Mouse (Mus musculus): Measurements from ENCODE around the gene Gpc1. TPM values are rescaled to one million over a fixed set of nuclear protein-coding genes. Genes with fewer than 3 reads are reported as not detected.

The Gpc1 gene
- 57.2 and 65.4 TPM in 2 replicates for polyA plus RNA-seq (2015; fragmentation: Nextera tagmentation; extraction: Ambion mirVana)

GRCm38 (mm10) chr1:92831188-92832001, at the start of gene Gpc1:
Gene Gpc1, plus strand, starts transcription at chr1:92831645.
- no peaks in the 10 kb centered on the region for H3K9me3 ChIP-seq (ENCODE audit: control insufficient read depth, low read length)
- H3K4me2 ChIP-seq (ENCODE audit: low read length) = peak within 1 kb of the TSS; percentile 88
- peaks cover 30% of the 10 kb centered on the region for H3K4me1 ChIP-seq (ENCODE audit: control insufficient read depth, insufficient read depth, low read depth, low read length)
- peak; percentile 82 for ATAC-seq
- H3K27ac ChIP-seq (ENCODE audit: low read depth, low read length) = peak within 1 kb of the TSS; percentile 95
- peaks cover 5% of the 10 kb centered on the region; the same call in 1 of the 2 replicates for H3K27me3 ChIP-seq (replicated peaks; ENCODE audit: control insufficient read depth, insufficient read depth, low read length)
- peak within 1 kb of the TSS; percentile 92 for H3K4me3 ChIP-seq (ENCODE audit: low read length)
- 0% methylated on average over 55 of the region's 99 CpGs for WGBS
- 0 out of 2 replicates have a peak, but pooled peaks cover 5% of the 10 kb centered on the region for H3K36me3 ChIP-seq (ENCODE audit: control insufficient read depth, insufficient read depth, low read length)
- H3K9ac ChIP-seq (ENCODE audit: low read depth, low read length) = peak within 1 kb of the TSS; percentile 98

DNA sequence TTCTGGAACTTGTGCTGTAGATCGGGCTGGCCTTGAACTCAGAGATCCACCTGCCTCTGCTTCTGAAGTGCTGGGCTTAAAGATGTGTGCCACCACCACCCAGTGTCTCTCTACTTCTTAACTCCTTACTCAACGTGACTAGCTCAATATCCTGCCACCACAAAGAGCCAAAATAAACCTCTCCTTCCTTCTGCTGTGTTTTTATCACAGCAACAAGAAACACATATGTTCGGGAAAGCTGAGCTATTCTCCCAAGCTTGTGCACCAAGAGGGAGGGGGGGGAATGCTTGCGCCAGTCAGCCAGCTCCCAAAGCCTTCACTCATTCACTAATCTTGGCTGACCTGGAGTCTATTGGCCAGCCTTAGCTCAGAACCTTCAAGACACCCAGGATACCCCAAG, 49.6 kb upstream of the Gpc1 start:
- Histone ChIP-seq H3K27ac (ENCODE audit: low read depth, low read length) (no peak overlapping the region), H3K9ac (ENCODE audit: low read depth, low read length) (no peak overlapping the region), H3K36me3 (ENCODE audit: control insufficient read depth, insufficient read depth, low read length) (no peaks in the 10 kb centered on the region), H3K9me3 (ENCODE audit: control insufficient read depth, low read length) (no peaks in the 10 kb centered on the region), H3K4me2 (ENCODE audit: low read length) (no peak overlapping the region), H3K27me3 (replicated peaks; ENCODE audit: control insufficient read depth, insufficient read depth, low read length) (no peaks in the 10 kb centered on the region; the same call in 1 of the 2 replicates), H3K4me1 (ENCODE audit: control insufficient read depth, insufficient read depth, low read depth, low read length) (no peaks in the 10 kb centered on the region), H3K4me3 (ENCODE audit: low read length) (no peak overlapping the region)
- 83% methylated on average over 4 of the region's 4 CpGs for WGBS
- no peak for ATAC-seq

- no peak overlapping the region for H3K9ac ChIP-seq (ENCODE audit: low read depth, low read length)
- ATAC-seq = no peak
- no peak overlapping the region for H3K4me3 ChIP-seq (ENCODE audit: low read length)
- H3K4me2 ChIP-seq (ENCODE audit: low read length) = no peak overlapping the region
- no peak overlapping the region for H3K27ac ChIP-seq (ENCODE audit: low read depth, low read length)
- no peaks in the 10 kb centered on the region; the same call in 1 of the 2 replicates for H3K27me3 ChIP-seq (replicated peaks; ENCODE audit: control insufficient read depth, insufficient read depth, low read length)
- 53% methylated on average over 6 of the region's 6 CpGs for WGBS
- H3K36me3 ChIP-seq (ENCODE audit: control insufficient read depth, insufficient read depth, low read length) = no peaks in the 10 kb centered on the region
- H3K4me1 ChIP-seq (ENCODE audit: control insufficient read depth, insufficient read depth, low read depth, low read length) = no peaks in the 10 kb centered on the region
- H3K9me3 ChIP-seq (ENCODE audit: control insufficient read depth, low read length) = no peaks in the 10 kb centered on the region
Observed at GRCm38 (mm10) chr1:92782587-92782986, 48.9 kb upstream of the Gpc1 start.

DNA sequence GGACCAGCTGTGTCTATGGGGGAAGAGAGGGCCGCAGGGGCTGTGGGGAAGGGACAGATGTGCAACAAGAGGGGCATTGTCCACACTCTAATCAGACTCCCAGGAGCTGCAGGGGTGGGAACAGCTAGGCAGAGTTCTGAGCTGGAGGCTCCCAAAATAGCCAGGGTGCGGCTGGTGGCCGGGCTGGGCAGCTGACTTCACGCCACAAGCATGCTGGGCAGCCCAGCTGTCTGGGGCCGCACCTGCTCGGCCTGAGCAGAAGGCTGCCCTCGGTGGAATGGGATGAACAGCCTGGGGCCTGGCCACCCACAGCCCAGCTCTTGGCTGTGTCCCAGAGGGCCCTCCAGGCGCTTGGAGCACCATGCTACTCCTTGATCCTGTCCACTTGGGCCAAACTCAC, 44.2 kb upstream of the Gpc1 start:
- Histone ChIP-seq H3K27me3 (replicated peaks; ENCODE audit: control insufficient read depth, insufficient read depth, low read length) (no peaks in the 10 kb centered on the region; the same call in 1 of the 2 replicates), H3K27ac (ENCODE audit: low read depth, low read length) (no peak overlapping the region), H3K4me1 (ENCODE audit: control insufficient read depth, insufficient read depth, low read depth, low read length) (peaks cover 7% of the 10 kb centered on the region), H3K9ac (ENCODE audit: low read depth, low read length) (no peak overlapping the region), H3K9me3 (ENCODE audit: control insufficient read depth, low read length) (no peaks in the 10 kb centered on the region), H3K4me3 (ENCODE audit: low read length) (no peak overlapping the region), H3K36me3 (ENCODE audit: control insufficient read depth, insufficient read depth, low read length) (no peaks in the 10 kb centered on the region), H3K4me2 (ENCODE audit: low read length) (no peak overlapping the region)
- 52% methylated on average over 8 of the region's 8 CpGs for WGBS
- peak; percentile 65 for ATAC-seq

DNA sequence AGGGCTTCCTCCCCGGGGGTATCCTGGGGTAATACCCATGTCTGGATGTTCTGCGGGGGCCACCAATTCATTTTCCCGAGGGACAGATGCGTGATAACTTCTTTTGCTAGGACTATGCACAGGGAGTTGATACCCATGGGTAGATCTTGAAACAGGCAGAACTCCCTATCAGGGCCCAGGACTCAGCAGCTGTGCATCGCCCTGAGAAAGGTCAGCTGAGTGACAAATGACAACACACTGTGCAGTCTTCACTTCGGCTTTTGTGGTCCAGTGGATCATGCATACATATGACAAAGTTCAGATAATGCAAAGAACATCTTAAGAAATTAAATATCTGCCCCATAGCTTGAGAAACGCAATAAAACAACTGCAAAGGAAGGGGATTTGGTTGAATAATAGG, 43.4 kb upstream of the Gpc1 start:
- ATAC-seq = no peak
- H3K27ac ChIP-seq (ENCODE audit: low read depth, low read length) = no peak overlapping the region
- no peaks in the 10 kb centered on the region; the same call in 1 of the 2 replicates for H3K27me3 ChIP-seq (replicated peaks; ENCODE audit: control insufficient read depth, insufficient read depth, low read length)
- H3K4me1 ChIP-seq (ENCODE audit: control insufficient read depth, insufficient read depth, low read depth, low read length) = peaks cover 7% of the 10 kb centered on the region
- no peak overlapping the region for H3K9ac ChIP-seq (ENCODE audit: low read depth, low read length)
- WGBS = 87% methylated on average over 7 of the region's 7 CpGs
- H3K4me3 ChIP-seq (ENCODE audit: low read length) = no peak overlapping the region
- H3K9me3 ChIP-seq (ENCODE audit: control insufficient read depth, low read length) = no peaks in the 10 kb centered on the region
- no peaks in the 10 kb centered on the region for H3K36me3 ChIP-seq (ENCODE audit: control insufficient read depth, insufficient read depth, low read length)
- H3K4me2 ChIP-seq (ENCODE audit: low read length) = no peak overlapping the region

- Histone ChIP-seq H3K4me2 (ENCODE audit: low read length) (peak overlapping the region; percentile 16; the same call in 1 of the 2 replicates), H3K27me3 (replicated peaks; ENCODE audit: control insufficient read depth, insufficient read depth, low read length) (no peaks in the 10 kb centered on the region; the same call in 1 of the 2 replicates), H3K36me3 (ENCODE audit: control insufficient read depth, insufficient read depth, low read length) (no peaks in the 10 kb centered on the region), H3K9ac (ENCODE audit: low read depth, low read length) (peak overlapping the region; percentile 30), H3K4me3 (ENCODE audit: low read length) (no peak overlapping the region), H3K4me1 (ENCODE audit: control insufficient read depth, insufficient read depth, low read depth, low read length) (peaks cover 7% of the 10 kb centered on the region), H3K9me3 (ENCODE audit: control insufficient read depth, low read length) (no peaks in the 10 kb centered on the region), H3K27ac (ENCODE audit: low read depth, low read length) (no peak overlapping the region)
- ATAC-seq = no peak
- 29% methylated on average over 7 of the region's 7 CpGs for WGBS
Observed at GRCm38 (mm10) chr1:92790628-92791027, 40.8 kb upstream of the Gpc1 start.

GRCm38 (mm10) chr1:92791070-92791831, 40.2 kb upstream of the Gpc1 start:
- WGBS = 9% methylated on average over 10 of the region's 10 CpGs
- H3K9me3 ChIP-seq (ENCODE audit: control insufficient read depth, low read length) = no peaks in the 10 kb centered on the region
- peaks cover 7% of the 10 kb centered on the region for H3K4me1 ChIP-seq (ENCODE audit: control insufficient read depth, insufficient read depth, low read depth, low read length)
- peak overlapping the region; percentile 30 for H3K9ac ChIP-seq (ENCODE audit: low read depth, low read length)
- no peaks in the 10 kb centered on the region for H3K36me3 ChIP-seq (ENCODE audit: control insufficient read depth, insufficient read depth, low read length)
- no peaks in the 10 kb centered on the region; the same call in 1 of the 2 replicates for H3K27me3 ChIP-seq (replicated peaks; ENCODE audit: control insufficient read depth, insufficient read depth, low read length)
- H3K4me3 ChIP-seq (ENCODE audit: low read length) = no peak overlapping the region
- peak overlapping the region; percentile 16; the same call in 1 of the 2 replicates for H3K4me2 ChIP-seq (ENCODE audit: low read length)
- no peak overlapping the region for H3K27ac ChIP-seq (ENCODE audit: low read depth, low read length)
- 0 out of 2 replicates have a peak, but pooled peaks have one; percentile 29 for ATAC-seq

DNA sequence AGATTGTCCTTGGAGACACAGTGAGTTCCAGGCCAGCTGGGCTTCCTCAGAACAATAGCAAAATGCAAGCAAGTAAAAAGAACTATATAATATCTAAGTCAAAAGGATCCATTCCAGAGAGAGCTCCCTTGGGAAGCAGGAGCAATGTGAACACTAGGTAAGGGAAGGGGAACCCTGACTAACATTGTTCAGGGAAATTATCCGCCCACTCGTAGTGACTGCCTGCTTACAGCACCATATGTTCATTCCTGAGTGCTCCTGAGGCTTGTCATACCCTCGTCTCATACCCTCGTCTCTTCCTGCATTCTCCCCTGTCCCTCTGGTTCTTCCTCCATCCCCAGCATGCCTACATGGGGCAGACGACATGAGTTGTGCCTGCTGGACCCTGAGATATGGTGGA, 37.7 kb upstream of the Gpc1 start:
- H3K4me3 ChIP-seq (ENCODE audit: low read length) = no peak overlapping the region
- no peak overlapping the region for H3K27ac ChIP-seq (ENCODE audit: low read depth, low read length)
- WGBS = 65% methylated on average over 5 of the region's 5 CpGs
- no peak for ATAC-seq
- H3K27me3 ChIP-seq (replicated peaks; ENCODE audit: control insufficient read depth, insufficient read depth, low read length) = no peaks in the 10 kb centered on the region; the same call in 1 of the 2 replicates
- H3K9ac ChIP-seq (ENCODE audit: low read depth, low read length) = no peak overlapping the region
- H3K4me2 ChIP-seq (ENCODE audit: low read length) = no peak overlapping the region
- H3K9me3 ChIP-seq (ENCODE audit: control insufficient read depth, low read length) = no peaks in the 10 kb centered on the region
- no peaks in the 10 kb centered on the region for H3K36me3 ChIP-seq (ENCODE audit: control insufficient read depth, insufficient read depth, low read length)
- H3K4me1 ChIP-seq (ENCODE audit: control insufficient read depth, insufficient read depth, low read depth, low read length) = peaks cover 7% of the 10 kb centered on the region

GRCm38 (mm10) chr1:92798425-92798824, 33.0 kb upstream of the Gpc1 start:
- Histone ChIP-seq H3K36me3 (ENCODE audit: control insufficient read depth, insufficient read depth, low read length) (no peaks in the 10 kb centered on the region), H3K9ac (ENCODE audit: low read depth, low read length) (no peak overlapping the region), H3K9me3 (ENCODE audit: control insufficient read depth, low read length) (no peaks in the 10 kb centered on the region), H3K27ac (ENCODE audit: low read depth, low read length) (no peak overlapping the region), H3K4me2 (ENCODE audit: low read length) (no peak overlapping the region), H3K4me1 (ENCODE audit: control insufficient read depth, insufficient read depth, low read depth, low read length) (no peaks in the 10 kb centered on the region), H3K4me3 (ENCODE audit: low read length) (no peak overlapping the region), H3K27me3 (replicated peaks; ENCODE audit: control insufficient read depth, insufficient read depth, low read length) (no peaks in the 10 kb centered on the region)
- WGBS = 66% methylated on average over 2 of the region's 2 CpGs
- no peak for ATAC-seq
